Mouse (Mus musculus) R1 (cell line): ENCODE results near the gene Krtap4-1.
"Not testable (repeated sequence)": the region's sequence is repeated elsewhere in the genome, so short reads cannot be mapped to it uniquely, and the experiment has no call there.

Source experiments
- DNase-seq: peaks from one replicate; pipeline ENCODE4 v3.0.0-alpha.2; 2018; ENCODE audit warnings: low read depth, low spot score

Gene Krtap4-1

GRCm38 (mm10) chr11:99628138-99628537, at the start of gene Krtap4-1:
TSS of gene Krtap4-1 (minus strand) at chr11:99628238.
- DNase-seq: no peak

GRCm38 (mm10) chr11:99665860-99666259, 37.8 kb upstream of the Krtap4-1 start, which contains the start of gene Krtap4-6:
TSS of gene Krtap4-6 (minus strand) at chr11:99665960.
- no peak for DNase-seq

GRCm38 (mm10) chr11:99662802-99663201, 34.8 kb upstream of the Krtap4-1 start:
- DNase-seq: no peak

GRCm38 (mm10) chr11:99659256-99659655, 31.2 kb upstream of the Krtap4-1 start:
- peak; percentile 16 for DNase-seq

- DNase-seq: peak; percentile 10
Observed at GRCm38 (mm10) chr11:99658467-99659010, 30.5 kb upstream of the Krtap4-1 start, which contains the start of gene Gm11563. TSS of gene Gm11563 (minus strand) at chr11:99658960.

GRCm38 (mm10) chr11:99657051-99657450, 29.0 kb upstream of the Krtap4-1 start:
- DNase-seq: peak; percentile 82

- no peak for DNase-seq
Observed at GRCm38 (mm10) chr11:99650136-99650535, 22.1 kb upstream of the Krtap4-1 start, which contains the start of gene Gm11555. TSS of gene Gm11555 (minus strand) at chr11:99650236.

- DNase-seq: no peak
Observed at GRCm38 (mm10) chr11:99646444-99646843, 18.4 kb upstream of the Krtap4-1 start.

- DNase-seq: no peak
Observed at GRCm38 (mm10) chr11:99644351-99644750, 16.3 kb upstream of the Krtap4-1 start.

GRCm38 (mm10) chr11:99643635-99644139, 15.6 kb upstream of the Krtap4-1 start, which contains the start of gene Krtap4-7:
TSS of gene Krtap4-7 (minus strand) at chr11:99644089.
- DNase-seq: not testable (repeated sequence)

GRCm38 (mm10) chr11:99640926-99641325, 12.9 kb upstream of the Krtap4-1 start:
- no peak for DNase-seq

GRCm38 (mm10) chr11:99637086-99637485, 9.0 kb upstream of the Krtap4-1 start:
- DNase-seq: no peak

GRCm38 (mm10) chr11:99634653-99635134, 6.7 kb upstream of the Krtap4-1 start, which contains the start of gene Krtap4-2:
TSS of gene Krtap4-2 (minus strand) at chr11:99635084.
- DNase-seq: no peak

GRCm38 (mm10) chr11:99633293-99633692, 5.3 kb upstream of the Krtap4-1 start:
- no peak for DNase-seq

- no peak for DNase-seq
Observed at GRCm38 (mm10) chr11:99630890-99631289, 2.9 kb upstream of the Krtap4-1 start.

GRCm38 (mm10) chr11:99620335-99620734, 7.7 kb downstream of the Krtap4-1 start, which contains the start of gene Gm11562:
TSS of gene Gm11562 (minus strand) at chr11:99620435.
- no peak for DNase-seq

- no peak for DNase-seq
Observed at GRCm38 (mm10) chr11:99614796-99615363, 13.2 kb downstream of the Krtap4-1 start, which contains the start of gene Krtap2-4. TSS of gene Krtap2-4 (minus strand) at chr11:99614846.

- not testable (repeated sequence) for DNase-seq
Observed at GRCm38 (mm10) chr11:99610089-99610488, 17.9 kb downstream of the Krtap4-1 start, which contains the start of gene Gm11937. TSS of gene Gm11937 (minus strand) at chr11:99610189.

- no peak for DNase-seq
Observed at GRCm38 (mm10) chr11:99609126-99609525, 18.9 kb downstream of the Krtap4-1 start.

- DNase-seq: not testable (repeated sequence)
Observed at GRCm38 (mm10) chr11:99603208-99603607, 24.8 kb downstream of the Krtap4-1 start, which contains the start of gene Gm11938. TSS of gene Gm11938 (minus strand) at chr11:99603308.

GRCm38 (mm10) chr11:99597742-99598141, 30.3 kb downstream of the Krtap4-1 start, which contains the start of gene Krtap9-3:
TSS of gene Krtap9-3 (minus strand) at chr11:99598105.
- not testable (repeated sequence) for DNase-seq

GRCm38 (mm10) chr11:99590981-99591380, 37.1 kb downstream of the Krtap4-1 start, which contains the start of gene Krtap1-3:
TSS of gene Krtap1-3 (minus strand) at chr11:99591339.
- DNase-seq: no peak
